Mouse (Mus musculus) heart, postnatal 0 days (tissue): ENCODE data around the gene Kmt5b.

Experiments
- CTCF ChIP-seq: IDR thresholded peaks from 2 replicates; pipeline ENCODE4 v1.5.1; 2016; ENCODE audit warnings: antibody characterized with exemption, control low read depth, low read depth
- EP300 ChIP-seq: IDR thresholded peaks from 2 replicates; pipeline ENCODE4 v1.6.1; 2016; ENCODE audit warnings: antibody characterized with exemption, low read depth

- TF ChIP-seq CTCF (no peak), EP300 (no peak)
Measured at GRCm38 (mm10) chr19:3840214-3840651, 73.0 kb downstream of the Kmt5b start.
